Mouse (Mus musculus): ENCODE measurements around the gene Gm17455. TPM values are rescaled to one million over a fixed set of nuclear protein-coding genes. Genes with fewer than 3 reads are reported as not detected.
A peak's percentile ranks its signal among the peaks of the same experiment; 100 is the strongest.

The Gm17455 gene
- polyA plus RNA-seq, 1 experiment from 2014 or later: 0.20 TPM

DNA sequence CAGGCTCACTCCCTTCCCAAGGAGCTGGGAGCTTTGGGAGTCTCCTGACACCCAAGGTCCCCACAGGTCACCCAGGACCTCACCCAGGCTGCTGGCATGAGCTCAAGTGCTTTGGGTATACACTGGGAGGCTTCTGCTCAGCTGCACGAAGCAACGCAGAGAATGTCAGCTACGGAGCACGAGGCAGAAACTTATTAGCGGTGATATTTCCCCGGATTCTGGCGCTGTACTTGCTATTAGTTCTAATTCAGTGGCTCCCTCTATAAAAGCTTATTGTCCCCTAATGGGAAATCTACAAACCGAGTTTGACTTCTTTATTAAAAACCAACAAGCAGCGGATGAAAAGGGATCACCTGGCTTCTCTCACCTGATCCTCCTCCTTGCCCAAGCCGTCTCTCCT lies 30.5 kb downstream of the Gm17455 start:
- no peak for ATAC-seq (ENCODE audit: insufficient number of reproducible peaks, low FRiP score)

GRCm38 (mm10) chr10:60430591-60430990 lies 31.1 kb downstream of the Gm17455 start:
- no peak overlapping the region for H3K27ac ChIP-seq (ENCODE audit: poor library complexity, severe bottlenecking)
- WGBS: 51% methylated on average over 6 of the region's 6 CpGs
- peaks cover 20% of the 10 kb centered on the region for H3K27me3 ChIP-seq (replicated peaks)
- no peak overlapping the region for H3K4me3 ChIP-seq
- no peak for ATAC-seq (ENCODE audit: insufficient number of reproducible peaks, low FRiP score)
- H3K4me2 ChIP-seq: no peak overlapping the region
- no peak overlapping the region for H3K9ac ChIP-seq
- peaks cover 2% of the 10 kb centered on the region; the same call in 1 of the 2 replicates for H3K9me3 ChIP-seq (replicated peaks)
- no peaks in the 10 kb centered on the region for H3K36me3 ChIP-seq
- H3K4me1 ChIP-seq (replicated peaks): no peaks in the 10 kb centered on the region

More for the DNA sequence above, 30.5 kb downstream of the Gm17455 start:
- no peak overlapping the region for H3K9ac ChIP-seq
- WGBS: 83% methylated on average over 10 of the region's 10 CpGs
- H3K4me1 ChIP-seq (replicated peaks): no peaks in the 10 kb centered on the region
- H3K36me3 ChIP-seq: no peaks in the 10 kb centered on the region
- H3K4me3 ChIP-seq: no peak overlapping the region
- H3K4me2 ChIP-seq: no peak overlapping the region
- peaks cover 16% of the 10 kb centered on the region for H3K27me3 ChIP-seq (replicated peaks)
- H3K27ac ChIP-seq (ENCODE audit: poor library complexity, severe bottlenecking): no peak overlapping the region
- H3K9me3 ChIP-seq (replicated peaks): peaks cover 8% of the 10 kb centered on the region; the same call in 1 of the 2 replicates

DNA sequence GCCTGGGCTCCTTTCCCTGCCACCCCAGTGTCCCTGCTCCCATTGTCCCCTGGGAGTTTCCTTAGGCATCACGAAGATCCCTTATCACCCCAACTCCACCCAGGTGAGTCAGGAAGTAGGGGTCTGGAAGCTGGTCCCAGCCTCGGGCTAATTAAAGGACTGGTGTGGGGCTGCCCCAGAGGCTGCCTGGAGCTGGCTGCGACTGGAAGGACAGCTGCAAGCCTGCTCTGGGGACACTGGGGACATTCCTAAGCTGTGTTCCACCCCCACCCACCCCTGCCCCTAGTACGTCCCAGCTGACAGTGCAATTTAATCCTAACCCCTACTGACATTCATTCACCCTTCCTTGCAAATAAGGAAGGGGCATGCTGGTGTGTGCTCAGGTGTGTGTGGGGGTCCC lies 33.2 kb downstream of the Gm17455 start:
- H3K4me2 ChIP-seq: no peak overlapping the region
- H3K36me3 ChIP-seq: no peaks in the 10 kb centered on the region
- no peak overlapping the region for H3K27ac ChIP-seq (ENCODE audit: poor library complexity, severe bottlenecking)
- H3K4me1 ChIP-seq (replicated peaks): no peaks in the 10 kb centered on the region
- H3K4me3 ChIP-seq: no peak overlapping the region
- 18% methylated on average over 4 of the region's 4 CpGs for WGBS
- H3K9me3 ChIP-seq (replicated peaks): no peaks in the 10 kb centered on the region
- no peak for ATAC-seq (ENCODE audit: insufficient number of reproducible peaks, low FRiP score)
- peaks cover 20% of the 10 kb centered on the region for H3K27me3 ChIP-seq (replicated peaks)
- no peak overlapping the region for H3K9ac ChIP-seq

GRCm38 (mm10) chr10:60442321-60442720 lies 42.8 kb downstream of the Gm17455 start:
- 65% methylated on average over 4 of the region's 4 CpGs for WGBS
- no peak overlapping the region for H3K9ac ChIP-seq
- H3K4me2 ChIP-seq: no peak overlapping the region
- 0 out of 2 replicates have a peak, but pooled peaks cover 4% of the 10 kb centered on the region for H3K27me3 ChIP-seq (replicated peaks)
- no peaks in the 10 kb centered on the region for H3K36me3 ChIP-seq
- no peaks in the 10 kb centered on the region for H3K4me1 ChIP-seq (replicated peaks)
- H3K27ac ChIP-seq (ENCODE audit: poor library complexity, severe bottlenecking): no peak overlapping the region
- no peak overlapping the region for H3K4me3 ChIP-seq
- H3K9me3 ChIP-seq (replicated peaks): peaks cover 12% of the 10 kb centered on the region
- no peak for ATAC-seq (ENCODE audit: insufficient number of reproducible peaks, low FRiP score)

GRCm38 (mm10) chr10:60443078-60443477 lies 43.6 kb downstream of the Gm17455 start:
- no peak for ATAC-seq (ENCODE audit: insufficient number of reproducible peaks, low FRiP score)
- no peak overlapping the region for H3K4me2 ChIP-seq
- H3K36me3 ChIP-seq: no peaks in the 10 kb centered on the region
- H3K4me1 ChIP-seq (replicated peaks): no peaks in the 10 kb centered on the region
- H3K27ac ChIP-seq (ENCODE audit: poor library complexity, severe bottlenecking): no peak overlapping the region
- H3K9me3 ChIP-seq (replicated peaks): peaks cover 12% of the 10 kb centered on the region
- H3K9ac ChIP-seq: no peak overlapping the region
- H3K27me3 ChIP-seq (replicated peaks): 0 out of 2 replicates have a peak, but pooled peaks cover 4% of the 10 kb centered on the region
- 9% methylated on average over 2 of the region's 2 CpGs for WGBS
- H3K4me3 ChIP-seq: no peak overlapping the region

DNA sequence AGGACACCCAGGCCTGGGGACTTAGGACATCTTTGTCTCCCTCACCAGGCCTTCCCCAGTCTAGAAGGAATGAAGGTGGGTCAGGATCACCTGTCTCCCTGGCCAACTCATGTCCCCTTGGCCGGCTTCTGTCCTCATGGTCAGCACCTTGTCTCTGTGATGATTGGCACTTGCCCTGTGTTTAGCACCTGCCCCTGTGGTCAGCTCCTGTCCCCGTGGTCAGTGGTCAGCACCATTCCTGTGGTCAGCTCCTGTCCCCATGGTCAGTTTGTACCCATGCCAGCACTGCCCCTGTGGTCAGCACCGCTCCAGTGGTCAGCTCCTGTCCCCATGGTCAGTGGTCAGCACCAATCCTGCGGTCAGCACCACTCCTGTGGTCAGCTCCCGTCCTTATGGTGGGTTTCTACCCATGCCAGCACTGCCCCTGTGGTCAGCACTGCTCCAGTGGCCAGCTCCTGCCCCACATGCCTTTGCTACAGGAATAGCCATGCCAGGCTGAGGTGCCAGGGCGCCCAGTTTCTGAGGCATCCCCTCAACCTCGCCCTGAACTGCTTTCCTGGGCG lies 45.6 kb downstream of the Gm17455 start:
- no peak overlapping the region for H3K9ac ChIP-seq
- 69% methylated on average over 8 of the region's 8 CpGs for WGBS

GRCm38 (mm10) chr10:60447186-60447585 lies 47.7 kb downstream of the Gm17455 start:
- H3K4me1 ChIP-seq (replicated peaks): no peaks in the 10 kb centered on the region
- ATAC-seq (ENCODE audit: insufficient number of reproducible peaks, low FRiP score): no peak
- WGBS: 84% methylated on average over 12 of the region's 12 CpGs
- H3K36me3 ChIP-seq: no peaks in the 10 kb centered on the region
- H3K4me2 ChIP-seq: no peak overlapping the region
- H3K9ac ChIP-seq: no peak overlapping the region
- H3K27me3 ChIP-seq (replicated peaks): no peaks in the 10 kb centered on the region; the same call in 1 of the 2 replicates
- peaks cover 12% of the 10 kb centered on the region for H3K9me3 ChIP-seq (replicated peaks)
- H3K27ac ChIP-seq (ENCODE audit: poor library complexity, severe bottlenecking): no peak overlapping the region
- no peak overlapping the region for H3K4me3 ChIP-seq

More for the DNA sequence above, 45.6 kb downstream of the Gm17455 start:
- Histone ChIP-seq H3K27me3 (replicated peaks) (peaks cover 4% of the 10 kb centered on the region; the same call in 1 of the 2 replicates), H3K4me1 (replicated peaks) (no peaks in the 10 kb centered on the region), H3K27ac (ENCODE audit: poor library complexity, severe bottlenecking) (no peak overlapping the region), H3K4me2 (no peak overlapping the region), H3K4me3 (no peak overlapping the region), H3K36me3 (no peaks in the 10 kb centered on the region), H3K9me3 (replicated peaks) (peaks cover 12% of the 10 kb centered on the region)
- ATAC-seq (ENCODE audit: insufficient number of reproducible peaks, low FRiP score): 0 out of 2 replicates have a peak, but pooled peaks have one; percentile 33

Other genes starting within 250 kb of the Gm17455 start
- gene Chst3, start 180.5 kb upstream of the Gm17455 start, polyA plus RNA-seq (2016; fragmentation: Nextera tagmentation; extraction: Ambion mirVana): 0.69 and 0.72 TPM in 2 replicates
- 95.6 and 100.0 TPM in 2 replicates for gene Psap, start 122.1 kb upstream of the Gm17455 start, polyA plus RNA-seq (2016; fragmentation: Nextera tagmentation; extraction: Ambion mirVana)
- 1.8 TPM in 2 replicates for gene Vsir, start 52.9 kb upstream of the Gm17455 start, polyA plus RNA-seq (2016; fragmentation: Nextera tagmentation; extraction: Ambion mirVana)